Mouse (Mus musculus): Measurements from ENCODE around the gene Tmem182. TPM values are rescaled to one million over a fixed set of nuclear protein-coding genes. Genes with fewer than 3 reads are reported as not detected.

Tmem182 gene
- total RNA-seq, 2 experiments from 2014 or later = not detected

Other genes starting within 250 kb of the Tmem182 start
- gene Slc9a4, start 225.5 kb upstream of the Tmem182 start, total RNA-seq (2015; ENCODE audit: low replicate concordance) = not detected in 2 replicates
- gene Slc9a4, start 225.5 kb upstream of the Tmem182 start, total RNA-seq (2017; ENCODE audit: low replicate concordance) = not detected in 2 replicates
- gene Slc9a2, start 125.0 kb upstream of the Tmem182 start, total RNA-seq (2015; ENCODE audit: low replicate concordance) = not detected in 2 replicates
- not detected in 2 replicates for gene Slc9a2, start 125.0 kb upstream of the Tmem182 start, total RNA-seq (2017; ENCODE audit: low replicate concordance)
- 0.42 and 1.8 TPM in 2 replicates for gene Mfsd9, start 14.9 kb upstream of the Tmem182 start, total RNA-seq (2015; ENCODE audit: low replicate concordance)
- gene Mfsd9, start 14.9 kb upstream of the Tmem182 start, total RNA-seq (2017; ENCODE audit: low replicate concordance) = 1.9 TPM in 1 of 2 replicates, not detected in the other